Mouse (Mus musculus): ENCODE measurements around the gene Zfp958. TPM values are rescaled to one million over a fixed set of nuclear protein-coding genes. Genes with fewer than 3 reads are reported as not detected.
"Not testable (repeated sequence)": the region's sequence is repeated elsewhere in the genome, so short reads cannot be mapped to it uniquely, and the experiment has no call there.

The Zfp958 gene
- polyA plus RNA-seq (2015; fragmentation: Nextera tagmentation; extraction: Ambion mirVana), result 14.3 and 18.5 TPM in 2 replicates

DNA sequence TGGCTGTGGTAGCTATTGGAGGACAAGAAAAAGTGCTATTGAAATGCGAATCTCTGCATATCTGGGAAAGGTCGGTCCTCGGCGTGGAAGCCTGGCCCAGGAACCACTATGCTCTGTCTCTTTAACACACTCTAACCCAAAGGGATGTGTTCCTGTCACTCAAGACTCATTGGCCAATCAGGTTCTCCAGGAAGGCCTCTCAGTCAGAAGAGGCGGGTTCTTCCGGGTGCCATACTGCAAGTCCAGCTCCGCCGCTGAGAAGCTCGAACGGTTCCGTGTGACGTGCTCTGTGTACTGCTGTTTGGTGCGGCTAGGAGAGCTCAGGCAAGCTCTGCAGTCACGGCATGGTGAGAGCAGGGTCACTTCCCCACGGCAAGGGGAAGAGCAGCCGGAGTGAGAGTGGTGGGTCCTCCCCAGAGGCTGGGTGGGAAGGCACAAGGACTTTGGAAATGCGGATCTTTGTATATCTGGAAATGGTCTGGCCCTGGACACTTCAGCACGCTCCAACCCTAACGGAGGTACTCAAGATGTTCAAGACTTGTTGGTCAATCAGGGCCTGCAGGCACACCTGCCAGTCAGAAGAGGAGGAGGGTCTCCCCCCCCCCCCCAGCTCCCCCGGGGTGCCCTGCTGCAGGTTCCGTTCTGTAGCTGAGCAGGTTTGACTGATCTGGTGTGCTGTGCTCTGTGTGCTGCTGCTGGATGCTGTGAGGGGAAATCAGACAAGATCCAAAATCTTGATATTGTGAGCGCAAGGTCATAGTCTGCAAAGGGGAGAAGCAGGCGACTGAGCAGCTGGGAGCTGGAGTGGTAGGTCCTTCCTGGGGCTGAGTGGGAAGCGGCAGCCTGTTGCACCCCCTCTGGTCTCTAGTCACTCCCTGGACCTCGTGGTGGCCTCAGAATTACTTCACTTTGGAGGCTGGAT is at the start of gene Zfp958:
Gene Zfp958, plus strand, starts transcription at position 236 of the 922 bp plus-strand sequence.
- Histone ChIP-seq H3K4me3 (peak within 1 kb of the TSS; percentile 88), H3K9me3 (no peaks in the 10 kb centered on the region), H3K4me1 (peaks cover 13% of the 10 kb centered on the region; the same call in 1 of the 2 replicates), H3K4me2 (peak within 1 kb of the TSS; percentile 94), H3K27ac (peak within 1 kb of the TSS; percentile 91), H3K36me3 (peaks cover 18% of the 10 kb centered on the region), H3K9ac (peak within 1 kb of the TSS; percentile 94), H3K27me3 (no peaks in the 10 kb centered on the region)
- ATAC-seq (ENCODE audit: insufficient number of reproducible peaks, insufficient read depth, low FRiP score, low TSS enrichment, low read depth), result peak; percentile 99
- under 1% methylated on average over 25 of the region's 25 CpGs for WGBS

DNA sequence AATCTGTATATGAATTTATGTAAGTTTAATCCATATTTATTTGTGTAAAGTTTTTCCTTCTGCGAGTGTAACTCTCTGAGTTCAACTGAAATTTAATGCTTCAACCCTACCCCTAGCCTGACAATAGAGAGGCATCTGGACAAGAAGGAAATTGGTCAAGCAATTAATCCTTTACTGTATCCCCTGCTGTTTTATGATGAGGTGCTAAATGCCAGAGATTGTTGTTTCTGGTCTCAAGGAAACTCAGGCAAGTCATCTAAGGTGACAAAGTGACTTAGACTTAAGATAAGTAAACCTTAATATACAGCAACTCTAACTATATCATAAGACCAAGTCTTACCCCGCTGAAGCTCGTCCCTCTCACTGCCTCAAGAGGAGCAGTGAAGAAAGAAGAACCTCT is 31.0 kb upstream of the Zfp958 start:
- no peak overlapping the region for H3K9ac ChIP-seq
- no peaks in the 10 kb centered on the region for H3K9me3 ChIP-seq
- no peak overlapping the region for H3K4me3 ChIP-seq
- no peaks in the 10 kb centered on the region for H3K27me3 ChIP-seq
- no peaks in the 10 kb centered on the region for H3K4me1 ChIP-seq
- no peak for ATAC-seq (ENCODE audit: insufficient number of reproducible peaks, insufficient read depth, low FRiP score, low TSS enrichment, low read depth)
- H3K27ac ChIP-seq, result no peak overlapping the region
- H3K4me2 ChIP-seq, result no peak overlapping the region
- no peaks in the 10 kb centered on the region for H3K36me3 ChIP-seq
- WGBS, result 74% methylated on average over 3 of the region's 3 CpGs

DNA sequence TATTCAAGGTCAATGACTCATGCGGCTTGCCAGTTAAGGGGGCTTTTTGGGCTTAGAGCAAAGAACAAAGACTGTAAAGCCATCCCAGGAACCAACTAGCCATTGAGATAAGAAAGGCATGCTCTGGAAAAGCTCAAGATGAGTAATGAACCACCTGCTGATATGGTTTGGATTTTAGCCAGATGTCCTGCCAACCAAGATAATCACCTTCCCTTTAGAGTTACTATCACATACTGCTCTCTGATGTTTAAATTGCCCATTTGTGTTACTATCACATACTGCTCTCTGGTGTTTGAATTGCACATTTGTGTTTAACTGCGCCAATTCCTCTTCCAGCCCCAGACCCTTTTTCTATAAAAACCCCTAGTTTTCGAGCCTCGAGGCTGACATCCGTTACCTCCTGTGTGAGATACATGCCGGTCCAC is 30.2 kb upstream of the Zfp958 start:
- no peak overlapping the region for H3K9ac ChIP-seq
- no peaks in the 10 kb centered on the region for H3K4me1 ChIP-seq
- H3K4me3 ChIP-seq, result no peak overlapping the region
- no peaks in the 10 kb centered on the region for H3K36me3 ChIP-seq
- no peaks in the 10 kb centered on the region for H3K27me3 ChIP-seq
- no peaks in the 10 kb centered on the region for H3K9me3 ChIP-seq
- WGBS, result 83% methylated on average over 6 of the region's 6 CpGs
- no peak for ATAC-seq (ENCODE audit: insufficient number of reproducible peaks, insufficient read depth, low FRiP score, low TSS enrichment, low read depth)
- no peak overlapping the region for H3K27ac ChIP-seq
- H3K4me2 ChIP-seq, result no peak overlapping the region

DNA sequence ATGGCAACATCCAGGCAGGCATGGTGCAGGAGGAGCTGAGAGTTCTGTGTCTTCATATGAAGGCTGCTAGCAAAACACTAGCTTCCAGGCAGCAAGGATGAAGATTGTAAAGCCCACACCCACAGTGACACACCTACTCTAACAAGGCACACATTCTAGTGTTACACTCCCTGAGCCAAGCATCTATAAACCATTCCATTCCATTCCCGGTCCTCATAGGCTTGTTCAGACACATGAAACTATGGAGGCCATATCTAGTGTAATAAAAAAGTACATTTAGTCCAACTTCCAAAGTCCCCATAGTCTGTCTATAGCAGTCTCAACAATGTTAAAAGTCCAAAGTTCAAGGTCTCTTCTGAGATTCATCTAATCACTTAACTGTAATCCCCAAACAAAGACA is 28.3 kb upstream of the Zfp958 start:
- Histone ChIP-seq H3K4me1 (no peaks in the 10 kb centered on the region), H3K36me3 (no peaks in the 10 kb centered on the region), H3K9me3 (no peaks in the 10 kb centered on the region), H3K27ac (no peak overlapping the region), H3K9ac (no peak overlapping the region), H3K4me3 (no peak overlapping the region), H3K27me3 (no peaks in the 10 kb centered on the region), H3K4me2 (no peak overlapping the region)
- ATAC-seq (ENCODE audit: insufficient number of reproducible peaks, insufficient read depth, low FRiP score, low TSS enrichment, low read depth), result no peak
- 90% methylated on average over 1 of the region's 1 CpGs for WGBS

- Histone ChIP-seq H3K4me1 (no peaks in the 10 kb centered on the region), H3K27me3 (no peaks in the 10 kb centered on the region), H3K4me3 (no peak overlapping the region), H3K36me3 (no peaks in the 10 kb centered on the region), H3K9ac (no peak overlapping the region), H3K27ac (no peak overlapping the region), H3K4me2 (no peak overlapping the region), H3K9me3 (no peaks in the 10 kb centered on the region)
- 15% methylated on average over 4 of the region's 4 CpGs for WGBS
- ATAC-seq (ENCODE audit: insufficient number of reproducible peaks, insufficient read depth, low FRiP score, low TSS enrichment, low read depth), result peak; percentile 88
Measured at GRCm38 (mm10) chr8:4586356-4586755, 26.6 kb upstream of the Zfp958 start.

DNA sequence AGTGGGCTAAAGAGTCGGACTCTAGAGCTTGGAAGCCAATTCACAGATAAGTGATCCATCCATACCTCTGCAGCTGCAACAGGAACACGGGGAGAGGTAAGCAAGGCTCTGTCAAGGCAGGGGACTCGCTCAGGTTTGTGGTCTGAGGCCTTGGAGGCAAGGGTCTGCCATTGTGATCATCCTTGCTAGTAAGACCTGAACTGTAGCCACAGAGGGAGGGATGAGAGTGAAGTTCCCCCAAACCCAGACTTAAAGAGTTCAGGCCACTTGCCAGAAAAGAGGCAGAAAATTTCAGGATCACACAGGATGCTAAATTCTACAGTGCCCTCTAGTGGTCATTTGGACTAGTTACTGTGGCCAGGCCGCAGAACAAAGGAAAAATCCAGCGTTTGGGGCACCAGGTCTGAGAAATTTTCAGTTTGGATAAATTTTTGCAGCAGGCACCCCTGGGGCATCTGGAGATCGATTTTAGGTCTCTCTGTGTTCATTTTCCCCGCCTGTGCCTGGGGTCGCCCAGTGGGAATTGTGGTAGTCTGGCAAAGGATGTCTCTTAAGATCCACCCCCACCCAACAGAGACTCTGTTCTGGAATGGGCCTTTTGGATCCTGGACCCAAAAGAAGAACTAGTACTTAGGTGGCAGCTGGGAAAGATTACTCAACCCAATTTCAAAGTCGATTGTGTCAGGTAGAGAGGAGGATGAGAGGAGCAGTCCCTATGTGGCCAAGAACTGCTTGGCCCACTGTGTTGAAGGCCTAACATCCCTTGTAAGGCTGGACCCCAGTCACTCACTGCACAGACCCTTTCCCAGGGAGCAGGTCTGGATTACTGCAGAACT is 24.6 kb upstream of the Zfp958 start:
- H3K9me3 ChIP-seq, result no peaks in the 10 kb centered on the region
- peak overlapping the region; percentile 52; the same call in 1 of the 2 replicates for H3K9ac ChIP-seq
- H3K27ac ChIP-seq, result no peak overlapping the region
- no peak overlapping the region for H3K4me2 ChIP-seq
- H3K4me1 ChIP-seq, result no peaks in the 10 kb centered on the region
- WGBS, result 35% methylated on average over 9 of the region's 9 CpGs
- H3K27me3 ChIP-seq, result no peaks in the 10 kb centered on the region
- no peaks in the 10 kb centered on the region for H3K36me3 ChIP-seq
- H3K4me3 ChIP-seq, result no peak overlapping the region
- no peak for ATAC-seq (ENCODE audit: insufficient number of reproducible peaks, insufficient read depth, low FRiP score, low TSS enrichment, low read depth)

DNA sequence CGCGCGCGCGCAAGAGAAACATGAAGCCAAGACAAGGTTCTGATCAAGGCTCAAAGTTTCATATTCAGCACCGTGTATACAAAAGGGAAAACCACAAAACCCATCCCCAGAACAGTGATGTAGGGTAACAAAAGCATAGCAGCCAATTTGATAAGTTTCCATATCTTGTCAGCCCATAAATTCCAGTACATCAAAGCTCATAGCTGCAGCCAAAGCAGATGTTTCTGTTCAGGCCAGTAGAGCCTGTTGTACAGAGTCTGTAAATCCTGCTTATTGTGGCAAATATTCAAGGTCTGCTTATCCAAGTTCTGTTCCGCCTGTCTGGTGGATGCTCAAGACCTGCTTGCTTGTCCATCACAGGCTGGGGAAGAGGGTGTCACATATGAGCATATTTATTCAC is 4.1 kb upstream of the Zfp958 start:
- ATAC-seq (ENCODE audit: insufficient number of reproducible peaks, insufficient read depth, low FRiP score, low TSS enrichment, low read depth), result no peak
- Histone ChIP-seq H3K27me3 (no peaks in the 10 kb centered on the region), H3K4me1 (0 out of 2 replicates have a peak, but pooled peaks cover 4% of the 10 kb centered on the region), H3K9me3 (no peaks in the 10 kb centered on the region), H3K27ac (no peak overlapping the region), H3K36me3 (no peaks in the 10 kb centered on the region), H3K9ac (no peak overlapping the region), H3K4me3 (no peak overlapping the region), H3K4me2 (no peak overlapping the region)
- WGBS, result 78% methylated on average over 7 of the region's 7 CpGs

GRCm38 (mm10) chr8:4611626-4612175 is 1.3 kb upstream of the Zfp958 start:
- H3K4me1 ChIP-seq, result peaks cover 13% of the 10 kb centered on the region; the same call in 1 of the 2 replicates
- not testable (repeated sequence) for H3K4me2 ChIP-seq; H3K9ac ChIP-seq; H3K36me3 ChIP-seq; H3K4me3 ChIP-seq; ATAC-seq (ENCODE audit: insufficient number of reproducible peaks, insufficient read depth, low FRiP score, low TSS enrichment, low read depth); H3K27me3 ChIP-seq; H3K9me3 ChIP-seq; H3K27ac ChIP-seq
- 75% methylated on average over 4 of the region's 4 CpGs for WGBS

DNA sequence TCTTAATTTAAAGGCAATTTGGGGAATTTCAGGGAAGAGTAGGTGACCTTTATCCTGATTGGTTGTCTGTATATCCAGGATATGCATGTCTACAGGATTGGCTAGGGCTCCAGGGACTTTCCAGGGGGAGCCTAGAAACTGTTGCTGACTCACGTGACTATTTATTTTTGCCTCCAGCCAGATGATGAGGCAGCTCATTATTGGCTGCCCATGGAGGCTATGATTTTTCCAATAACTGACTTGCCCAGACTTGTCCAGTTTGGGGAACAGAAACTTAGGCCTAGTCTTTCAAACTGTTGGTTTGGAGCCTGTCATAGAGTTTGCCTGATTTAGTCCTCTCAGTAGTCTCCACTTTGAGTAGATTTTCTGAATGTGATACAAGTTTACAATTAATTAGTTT is 14.4 kb downstream of the Zfp958 start:
- H3K27me3 ChIP-seq, result no peaks in the 10 kb centered on the region
- 100% methylated on average over 1 of the region's 1 CpGs for WGBS
- H3K4me3 ChIP-seq, result no peak overlapping the region
- ATAC-seq (ENCODE audit: insufficient number of reproducible peaks, insufficient read depth, low FRiP score, low TSS enrichment, low read depth), result no peak
- no peaks in the 10 kb centered on the region for H3K4me1 ChIP-seq
- peaks cover 84% of the 10 kb centered on the region for H3K36me3 ChIP-seq
- no peak overlapping the region for H3K9ac ChIP-seq
- no peak overlapping the region for H3K27ac ChIP-seq
- peaks cover 53% of the 10 kb centered on the region for H3K9me3 ChIP-seq
- H3K4me2 ChIP-seq, result no peak overlapping the region

DNA sequence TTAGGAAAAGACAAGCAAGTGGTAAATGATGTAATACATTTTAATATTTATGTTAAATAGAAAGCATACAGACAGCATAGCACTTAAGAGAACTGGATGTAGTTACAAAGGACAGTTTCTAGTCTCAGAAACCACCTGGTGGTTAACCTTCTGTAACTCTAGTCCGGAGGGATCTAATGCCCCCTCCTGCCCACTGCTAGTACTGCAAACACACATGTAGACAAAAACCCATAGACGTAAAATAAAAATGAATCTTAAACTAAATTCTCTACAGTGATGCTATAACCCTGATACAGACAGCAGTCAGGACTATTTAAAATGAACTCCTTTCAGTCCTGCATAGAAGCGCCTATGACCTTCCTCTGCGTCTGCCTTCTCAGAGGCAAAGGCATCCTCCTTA is 24.1 kb downstream of the Zfp958 start:
- Histone ChIP-seq H3K9ac (no peak overlapping the region), H3K27ac (no peak overlapping the region), H3K4me1 (no peaks in the 10 kb centered on the region), H3K27me3 (no peaks in the 10 kb centered on the region), H3K4me3 (no peak overlapping the region), H3K9me3 (0 out of 2 replicates have a peak, but pooled peaks cover 6% of the 10 kb centered on the region), H3K4me2 (no peak overlapping the region), H3K36me3 (peaks cover 4% of the 10 kb centered on the region; the same call in 1 of the 2 replicates)
- no peak for ATAC-seq (ENCODE audit: insufficient number of reproducible peaks, insufficient read depth, low FRiP score, low TSS enrichment, low read depth)
- 87% methylated on average over 4 of the region's 4 CpGs for WGBS

- not testable (repeated sequence) for ATAC-seq (ENCODE audit: insufficient number of reproducible peaks, insufficient read depth, low FRiP score, low TSS enrichment, low read depth); H3K9ac ChIP-seq; H3K27ac ChIP-seq; H3K4me1 ChIP-seq; H3K4me2 ChIP-seq; H3K9me3 ChIP-seq; H3K36me3 ChIP-seq; H3K27me3 ChIP-seq; H3K4me3 ChIP-seq
- WGBS, result 81% methylated on average over 6 of the region's 6 CpGs
Measured at GRCm38 (mm10) chr8:4642974-4643373, 30.0 kb downstream of the Zfp958 start.

Measured in embryonic facial prominence, embryonic 13.5 days (tissue).